Mouse (Mus musculus) stomach, embryonic 16.5 days (tissue): ENCODE data around the gene Smg7. TPM values are rescaled to one million over a fixed set of nuclear protein-coding genes. Genes with fewer than 3 reads are reported as not detected.

Experiments
- ATAC-seq: fragments of 200-750 bp; cut with Nextera tagmentation; 2 replicates; pipeline ENCODE4 v1.8.0; 2017; ENCODE audit warnings: moderate number of reproducible peaks, moderate TSS enrichment; ENCODE audit not compliant: insufficient read depth, low FRiP score
- H3K27ac ChIP-seq: fragments of 300-500 bp; sonication (generic); 2 replicates; pipeline ENCODE4 v1.5.1; 2014; ENCODE audit warnings: low read length
- H3K27me3 ChIP-seq: fragments of 300-500 bp; sonication (generic); 2 replicates; pipeline ENCODE4 v1.6.1; 2014; ENCODE audit warnings: low read length, control low read depth, mixed read lengths; ENCODE audit not compliant: control insufficient read depth, insufficient read depth
- H3K36me3 ChIP-seq: fragments of 300-500 bp; sonication (generic); 2 replicates; pipeline ENCODE4 v1.6.1; 2014; ENCODE audit warnings: low read length; ENCODE audit not compliant: control insufficient read depth, insufficient read depth
- H3K4me1 ChIP-seq: fragments of 300-500 bp; sonication (generic); 2 replicates; pipeline ENCODE4 v1.6.1; 2014; ENCODE audit warnings: low read length, control low read depth, mixed read lengths; ENCODE audit not compliant: control insufficient read depth, insufficient read depth
- H3K4me2 ChIP-seq: fragments of 300-500 bp; sonication (generic); 2 replicates; pipeline ENCODE4 v1.6.1; 2014; ENCODE audit warnings: low read depth, low read length, mixed read lengths
- H3K4me3 ChIP-seq: fragments of 300-500 bp; sonication (generic); replicated peaks from 2 replicates; pipeline ENCODE4 v1.5.1; 2014; ENCODE audit warnings: mild to moderate bottlenecking, low read length
- H3K9ac ChIP-seq: fragments of 300-500 bp; sonication (generic); 2 replicates; pipeline ENCODE4 v1.6.1; 2014; ENCODE audit warnings: low read length
- H3K9me3 ChIP-seq: fragments of 300-500 bp; sonication (generic); replicated peaks from 2 replicates; pipeline ENCODE4 v1.6.1; 2016; ENCODE audit warnings: low read length, control low read depth; ENCODE audit not compliant: control insufficient read depth
- WGBS: fragments of 180-500 bp; shearing (Covaris S2); extraction: QIAGEN DNeasy Blood & Tissue Kit; methylation state at CpG from one replicate; pipeline ENCODE4 v1.1.7; 2014; 5-methylcytosine and 5-hydroxymethylcytosine counted together
- polyA plus RNA-seq: library from polyadenylated mRNA; unstranded; fragments of >200 nt; fragmentation: Nextera tagmentation; extraction: Ambion mirVana; gene quantifications from 2 replicates; pipeline ENCODE4 v1.2.1, GENCODE M21; 2015

Gene Smg7
- polyA plus RNA-seq, 1 experiment from 2014 or later: 23.1 TPM

DNA sequence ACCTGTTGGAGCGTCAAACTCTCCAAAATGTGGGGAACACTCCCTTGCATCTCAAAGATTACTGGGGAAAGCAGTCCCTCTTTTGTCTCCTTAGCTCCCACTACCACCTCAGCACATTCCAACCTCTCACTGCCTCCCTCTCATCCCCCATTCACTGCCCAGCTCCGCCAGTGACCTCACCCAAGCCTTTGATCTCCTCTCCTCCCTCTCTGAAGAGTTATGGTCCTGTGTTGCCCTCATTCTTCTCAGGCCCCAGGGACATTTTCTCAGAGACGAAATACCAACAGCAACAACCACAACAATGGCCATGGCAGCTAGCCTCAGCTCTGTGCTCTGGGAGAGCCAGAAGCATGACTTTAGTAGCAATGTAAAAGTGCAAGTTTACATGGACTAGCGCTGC is 111.2 kb downstream of the Smg7 start:
- Histone ChIP-seq H3K4me2 (no peak overlapping the region), H3K4me1 (peaks cover 4% of the 10 kb centered on the region; the same call in 1 of the 2 replicates), H3K27me3 (no peaks in the 10 kb centered on the region), H3K9ac (no peak overlapping the region), H3K27ac (no peak overlapping the region), H3K36me3 (no peaks in the 10 kb centered on the region), H3K4me3 (no peak overlapping the region), H3K9me3 (no peaks in the 10 kb centered on the region)
- 40% methylated on average over 4 of the region's 4 CpGs for WGBS
- no peak for ATAC-seq

GRCm38 (mm10) chr1:152790821-152791220 is 111.6 kb downstream of the Smg7 start:
- Histone ChIP-seq H3K27me3 (no peaks in the 10 kb centered on the region), H3K9me3 (no peaks in the 10 kb centered on the region), H3K27ac (no peak overlapping the region), H3K9ac (no peak overlapping the region), H3K4me1 (peaks cover 4% of the 10 kb centered on the region; the same call in 1 of the 2 replicates), H3K4me3 (no peak overlapping the region), H3K36me3 (no peaks in the 10 kb centered on the region), H3K4me2 (no peak overlapping the region)
- WGBS: 14% methylated on average over 6 of the region's 6 CpGs
- peak; percentile 32; the same call in 1 of the 2 replicates for ATAC-seq

GRCm38 (mm10) chr1:152790254-152790653 is 112.2 kb downstream of the Smg7 start:
- WGBS: 33% methylated on average over 12 of the region's 12 CpGs
- no peaks in the 10 kb centered on the region for H3K27me3 ChIP-seq
- H3K36me3 ChIP-seq: no peaks in the 10 kb centered on the region
- H3K4me3 ChIP-seq: no peak overlapping the region
- no peak for ATAC-seq
- H3K4me2 ChIP-seq: no peak overlapping the region
- no peak overlapping the region for H3K27ac ChIP-seq
- H3K9ac ChIP-seq: no peak overlapping the region
- H3K9me3 ChIP-seq: no peaks in the 10 kb centered on the region
- H3K4me1 ChIP-seq: peaks cover 4% of the 10 kb centered on the region; the same call in 1 of the 2 replicates

DNA sequence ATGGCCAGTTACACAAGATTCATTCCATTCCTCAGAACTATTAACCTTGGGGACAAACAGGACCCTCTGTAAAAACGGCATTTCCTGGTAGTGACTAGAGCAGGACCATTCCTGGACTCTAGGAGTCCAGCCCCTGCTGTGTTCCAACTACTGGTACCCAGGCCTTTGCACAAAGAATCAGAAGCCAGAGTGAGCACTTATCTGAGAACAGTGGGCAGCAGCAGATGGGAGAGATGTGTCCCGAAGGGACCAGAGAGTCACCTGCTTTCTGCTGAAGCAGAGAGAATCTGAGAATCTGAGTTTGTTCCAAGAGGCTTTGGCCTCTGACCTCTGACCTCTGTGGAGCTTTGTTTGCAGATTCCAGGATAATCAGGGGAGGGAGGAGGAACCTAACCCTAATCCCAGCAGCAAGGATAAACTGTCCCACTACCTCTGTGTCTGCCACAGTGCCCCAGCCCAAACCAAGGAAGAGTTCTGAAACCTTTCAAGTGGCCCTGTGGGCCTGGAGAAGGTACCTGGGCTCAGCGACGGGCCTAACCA is 114.3 kb downstream of the Smg7 start:
- H3K27me3 ChIP-seq: no peaks in the 10 kb centered on the region
- no peak overlapping the region for H3K4me3 ChIP-seq
- H3K9me3 ChIP-seq: no peaks in the 10 kb centered on the region
- peaks cover 4% of the 10 kb centered on the region; the same call in 1 of the 2 replicates for H3K4me1 ChIP-seq
- H3K4me2 ChIP-seq: no peak overlapping the region
- no peaks in the 10 kb centered on the region for H3K36me3 ChIP-seq
- H3K9ac ChIP-seq: no peak overlapping the region
- WGBS: 39% methylated on average over 4 of the region's 4 CpGs
- no peak for ATAC-seq
- H3K27ac ChIP-seq: no peak overlapping the region

Other genes starting within 250 kb of the Smg7 start
- not detected in 2 replicates for gene Apobec4, start 152.1 kb downstream of the Smg7 start, polyA plus RNA-seq
- 39.8 and 48.3 TPM in 2 replicates for gene Rgl1, start 136.3 kb downstream of the Smg7 start, polyA plus RNA-seq
- 355 and 357 TPM in 2 replicates for gene Arpc5, start 136.1 kb downstream of the Smg7 start, polyA plus RNA-seq
- gene Ncf2, start 102.5 kb downstream of the Smg7 start, polyA plus RNA-seq: 7.0 and 10.8 TPM in 2 replicates
- gene Nmnat2, start 52.3 kb upstream of the Smg7 start, polyA plus RNA-seq: 2.8 and 3.5 TPM in 2 replicates